Mouse (Mus musculus): ENCODE data around the gene Akr1cl.

- TF ChIP-seq CTCF (IDR thresholded peaks at IDR 0.05; ENCODE audit: low read depth) (no peak), EP300 (IDR thresholded peaks at IDR 0.05; ENCODE audit: low read depth) (no peak)
Observed at GRCm38 (mm10) chr1:65012726-65013125, 19.8 kb downstream of the Akr1cl start.
